Mouse (Mus musculus) G1E (cell line): ENCODE results near the gene Fdx1.

Experiments used
- CTCF ChIP-seq: IDR thresholded peaks from 2 replicates; pipeline ENCODE4 v1.5.1; 2012; ENCODE audit warnings: low read depth, low read length, inconsistent platforms, mixed read lengths
- GATA1 ChIP-seq: IDR thresholded peaks from 2 replicates; pipeline ENCODE4 v1.6.1; 2012; ENCODE audit warnings: borderline replicate concordance, low read length, inconsistent platforms, mixed read lengths
- GATA2 ChIP-seq: IDR thresholded peaks from 2 replicates; pipeline ENCODE4 v1.6.1; 2012; ENCODE audit warnings: low read depth, low read length, inconsistent platforms, borderline replicate concordance
- POLR2AphosphoS5 ChIP-seq: IDR thresholded peaks from 2 replicates; pipeline ENCODE4 v1.6.1; 2012; ENCODE audit warnings: low read depth, low read length, inconsistent platforms; ENCODE audit not compliant: insufficient replicate concordance

GRCm38 (mm10) chr9:51908838-51909237 is 54.5 kb downstream of the Fdx1 start:
- TF ChIP-seq GATA2 (no peak), CTCF (peak; percentile 55; the same call in 1 of the 2 replicates), GATA1 (no peak), POLR2AphosphoS5 (no peak)
